Mouse (Mus musculus) MEL (cell line): ENCODE measurements around the gene Acvr2b. TPM values are rescaled to one million over a fixed set of nuclear protein-coding genes. Genes with fewer than 3 reads are reported as not detected.
A peak's percentile ranks its signal among the peaks of the same experiment; 100 is the strongest.

Source experiments
- DNase-seq: peaks from one replicate; pipeline ENCODE4 v3.0.0; 2011; ENCODE audit warnings: low read depth, low spot score
- H3K27ac ChIP-seq: 2 replicates; pipeline ENCODE4 v1.5.1; 2012; ENCODE audit warnings: low read depth, mild to moderate bottlenecking, control low read depth, low read length, moderate library complexity; ENCODE audit not compliant: control insufficient read depth
- H3K27me3 ChIP-seq, 2 experiments: fragments of 150-350 bp in 1 of 2; sonication (generic) in 1 of 2; 2 replicates each; pipeline ENCODE4 v1.6.1; 2012; ENCODE audit warnings: low read length in 2 of 2, mild to moderate bottlenecking in 2 of 2, improper control_type of control experiment in 1 of 2, moderate library complexity in 1 of 2; ENCODE audit not compliant: insufficient read depth in 2 of 2, control insufficient read depth in 1 of 2
- H3K36me3 ChIP-seq, 2 experiments: 2 replicates each; pipeline ENCODE4 v1.6.1; 2012 to 2014; ENCODE audit warnings: low read length in 2 of 2, improper control_type of control experiment in 1 of 2, inconsistent platforms in 1 of 2, mild to moderate bottlenecking in 1 of 2; ENCODE audit not compliant: insufficient read depth in 2 of 2, control insufficient read depth in 1 of 2
- H3K4me1 ChIP-seq, 2 experiments: fragments of 150-350 bp in 1 of 2; sonication (generic) in 1 of 2; 2 replicates each; pipeline ENCODE4 v1.6.1; 2012; ENCODE audit warnings: low read length in 2 of 2, improper control_type of control experiment in 1 of 2, mild to moderate bottlenecking in 1 of 2; ENCODE audit not compliant: insufficient read depth in 2 of 2, control insufficient read depth in 1 of 2
- H3K4me3 ChIP-seq, 2 experiments: fragments of 150-350 bp in 1 of 2; sonication (generic) in 1 of 2; 2 replicates each; pipeline ENCODE4 v1.5.1; 2012; ENCODE audit warnings: low read depth in 2 of 2, low read length in 2 of 2, mild to moderate bottlenecking in 2 of 2, moderate library complexity in 2 of 2, control low read depth in 1 of 2, improper control_type of control experiment in 1 of 2; ENCODE audit not compliant: control insufficient read depth in 1 of 2, insufficient read depth in 1 of 2
- H3K79me2 ChIP-seq: 2 replicates; pipeline ENCODE4 v1.6.1; 2012; ENCODE audit warnings: mild to moderate bottlenecking, low read length, moderate library complexity; ENCODE audit not compliant: control insufficient read depth, poor library complexity, insufficient read depth
- H3K9ac ChIP-seq: 2 replicates; pipeline ENCODE4 v1.6.1; 2012; ENCODE audit warnings: low read depth, mild to moderate bottlenecking, control low read depth, low read length, moderate library complexity; ENCODE audit not compliant: control insufficient read depth, poor library complexity, severe bottlenecking
- H3K9me3 ChIP-seq: fragments of 150-350 bp; sonication (generic); replicated peaks from 2 replicates; pipeline ENCODE4 v1.6.1; 2012; ENCODE audit warnings: mild to moderate bottlenecking, low read length, improper control_type of control experiment, moderate library complexity; ENCODE audit not compliant: insufficient read depth
- CHD2 ChIP-seq: IDR thresholded peaks from 2 replicates; pipeline ENCODE4 v1.6.1; 2011; ENCODE audit warnings: low read length, improper control_type of control experiment
- CTCF ChIP-seq, 3 experiments: IDR thresholded peaks in 2 of 3; conservative IDR thresholded peaks in 1 of 3; 2 replicates each; pipeline ENCODE4 v1.5.1; 2011 to 2012; ENCODE audit warnings: low read length in 3 of 3, low read depth in 2 of 3, mild to moderate bottlenecking in 2 of 3, improper control_type of control experiment in 1 of 3, inconsistent platforms in 1 of 3, mixed read lengths in 1 of 3, moderate library complexity in 1 of 3; ENCODE audit not compliant: control insufficient read depth in 1 of 3, insufficient read depth in 1 of 3, poor library complexity in 1 of 3, severe bottlenecking in 1 of 3
- EP300 ChIP-seq, 2 experiments: IDR thresholded peaks; 2 replicates each; pipeline ENCODE4 v1.6.1; 2011; ENCODE audit warnings: improper control_type of control experiment in 2 of 2, low read length in 2 of 2, low read depth in 1 of 2, mild to moderate bottlenecking in 1 of 2
- GABPA ChIP-seq: IDR thresholded peaks from 2 replicates; pipeline ENCODE4 v1.6.1; 2012; ENCODE audit warnings: low read depth, mild to moderate bottlenecking, inconsistent platforms, low read length, improper control_type of control experiment, moderate library complexity
- MAZ ChIP-seq: IDR thresholded peaks from 2 replicates; pipeline ENCODE4 v1.6.1; 2012; ENCODE audit warnings: low read depth, mild to moderate bottlenecking, inconsistent platforms, low read length, improper control_type of control experiment
- NRF1 ChIP-seq: IDR thresholded peaks from 2 replicates; pipeline ENCODE4 v1.6.1; 2014; ENCODE audit warnings: low read depth, mild to moderate bottlenecking, inconsistent platforms, low read length, improper control_type of control experiment, moderate library complexity; ENCODE audit not compliant: poor library complexity, insufficient read depth, severe bottlenecking
- POLR2A ChIP-seq, 2 experiments: IDR thresholded peaks; 2 replicates each; pipeline ENCODE4 v1.6.1; 2011 to 2012; ENCODE audit warnings: low read length in 2 of 2, mild to moderate bottlenecking in 2 of 2, control low read depth in 1 of 2, improper control_type of control experiment in 1 of 2, low read depth in 1 of 2, moderate library complexity in 1 of 2; ENCODE audit not compliant: control insufficient read depth in 1 of 2, insufficient read depth in 1 of 2, poor library complexity in 1 of 2
- POLR2AphosphoS5 ChIP-seq: IDR thresholded peaks from 2 replicates; pipeline ENCODE4 v1.6.1; 2012; ENCODE audit warnings: low read depth, borderline replicate concordance, mild to moderate bottlenecking, inconsistent platforms, low read length, moderate library complexity, mixed read lengths
- RAD21 ChIP-seq: IDR thresholded peaks from 2 replicates; pipeline ENCODE4 v1.6.1; 2011; ENCODE audit warnings: mild to moderate bottlenecking, low read depth, low read length, improper control_type of control experiment
- RCOR1 ChIP-seq: IDR thresholded peaks from 2 replicates; pipeline ENCODE4 v1.6.1; 2012; ENCODE audit warnings: low read depth, mild to moderate bottlenecking, inconsistent platforms, low read length, improper control_type of control experiment
- SMC3 ChIP-seq: IDR thresholded peaks from 2 replicates; pipeline ENCODE4 v1.6.1; 2011; ENCODE audit warnings: low read depth, low read length, improper control_type of control experiment
- TCF12 ChIP-seq: IDR thresholded peaks from 2 replicates; pipeline ENCODE4 v1.6.1; 2014; ENCODE audit warnings: low read depth, mild to moderate bottlenecking, inconsistent platforms, low read length, improper control_type of control experiment, moderate library complexity
- USF1 ChIP-seq: IDR thresholded peaks from 2 replicates; pipeline ENCODE4 v1.6.1; 2014; ENCODE audit warnings: low read depth, mild to moderate bottlenecking, inconsistent platforms, low read length, improper control_type of control experiment, moderate library complexity
- ZC3H11A ChIP-seq: IDR thresholded peaks from 2 replicates; pipeline ENCODE4 v1.6.1; 2012; ENCODE audit warnings: low read depth, mild to moderate bottlenecking, inconsistent platforms, low read length, improper control_type of control experiment
- ZKSCAN1 ChIP-seq: IDR thresholded peaks from 2 replicates; pipeline ENCODE4 v1.6.1; 2012; ENCODE audit warnings: low read depth, mild to moderate bottlenecking, inconsistent platforms, low read length, improper control_type of control experiment, moderate library complexity
- ZNF384 ChIP-seq: IDR thresholded peaks from 2 replicates; pipeline ENCODE4 v1.6.1; 2012; ENCODE audit warnings: low read depth, mild to moderate bottlenecking, inconsistent platforms, low read length, improper control_type of control experiment
- polyA plus RNA-seq, 2 experiments: library from polyadenylated mRNA; stranded (reverse) in 1 of 2; unstranded in 1 of 2; fragments of >175 nt in 1 of 2; fragments of >200 nt in 1 of 2; gene quantifications; 2 replicates each; pipeline versions ENCODE4 v1.2.1 to v1.2.4; 2012; ENCODE audit warnings: low replicate concordance in 2 of 2, low read depth in 1 of 2; ENCODE audit not compliant: insufficient read length in 2 of 2, insufficient read depth in 1 of 2, missing spikeins in 1 of 2
- total RNA-seq: library from RNA; depleted of rRNA; stranded (reverse); fragments of 300-350 nt; gene quantifications from 2 replicates; pipeline ENCODE4 v1.2.3, GENCODE M21; 2012

The Acvr2b gene
- total and polyA plus RNA-seq, 3 experiments = 0.81 to 1.9 TPM; not detected in 1

GRCm38 (mm10) chr9:119425976-119426415, 24.1 kb downstream of the Acvr2b start:
- H3K79me2 ChIP-seq = no peaks in the 10 kb centered on the region
- TF ChIP-seq TCF12 (no peak), POLR2AphosphoS5 (no peak), ZKSCAN1 (no peak), NRF1 (no peak), CHD2 (no peak), POLR2A (IDR thresholded peaks at IDR 0.05; ENCODE audit: control insufficient read depth in 1 of 2, insufficient read depth in 1 of 2, low read depth in 1 of 2, low read length in 2 of 2, poor library complexity in 1 of 2) (no peak), GABPA (no peak), ZNF384 (no peak), EP300 (IDR thresholded peaks at IDR 0.05; ENCODE audit: low read depth in 1 of 2, low read length in 2 of 2) (no peak), USF1 (no peak)
- H3K27me3 ChIP-seq = no peaks in the 10 kb centered on the region
- H3K36me3 ChIP-seq = no peaks in the 10 kb centered on the region
- no peak overlapping the region for H3K27ac ChIP-seq
- DNase-seq = no peak
- H3K4me1 ChIP-seq = no peaks in the 10 kb centered on the region
- H3K9ac ChIP-seq = no peak overlapping the region
- no peak overlapping the region for H3K4me3 ChIP-seq
- no peaks in the 10 kb centered on the region for H3K9me3 ChIP-seq

GRCm38 (mm10) chr9:119426483-119426882, 24.6 kb downstream of the Acvr2b start:
- Histone ChIP-seq H3K4me3 (no peak overlapping the region), H3K27ac (no peak overlapping the region), H3K9ac (no peak overlapping the region), H3K9me3 (no peaks in the 10 kb centered on the region), H3K79me2 (no peaks in the 10 kb centered on the region), H3K4me1 (no peaks in the 10 kb centered on the region), H3K36me3 (no peaks in the 10 kb centered on the region), H3K27me3 (no peaks in the 10 kb centered on the region)
- DNase-seq = no peak
- no peak for TF ChIP-seq CTCF (IDR thresholded peaks at IDR 0.05 in 2 of 3, conservative IDR thresholded peaks at IDR 0.05 in 1 of 3; ENCODE audit: control insufficient read depth in 1 of 3, insufficient read depth in 1 of 3, low read depth in 2 of 3, low read length in 3 of 3, poor library complexity in 1 of 3, severe bottlenecking in 1 of 3)
- TF ChIP-seq, all 39 proteins: peak for 0

GRCm38 (mm10) chr9:119430311-119430710, 28.4 kb downstream of the Acvr2b start:
- no peak overlapping the region for H3K4me3 ChIP-seq
- H3K27ac ChIP-seq = no peak overlapping the region
- H3K79me2 ChIP-seq = no peaks in the 10 kb centered on the region
- H3K4me1 ChIP-seq = no peaks in the 10 kb centered on the region
- peak; percentile 74 for DNase-seq
- no peaks in the 10 kb centered on the region for H3K9me3 ChIP-seq
- no peak overlapping the region for H3K9ac ChIP-seq
- no peak for TF ChIP-seq MAZ
- peak; percentile 67 to 86 (median 83) for TF ChIP-seq CTCF (IDR thresholded peaks at IDR 0.05 in 2 of 3, conservative IDR thresholded peaks at IDR 0.05 in 1 of 3; ENCODE audit: control insufficient read depth in 1 of 3, insufficient read depth in 1 of 3, low read depth in 2 of 3, low read length in 3 of 3, poor library complexity in 1 of 3, severe bottlenecking in 1 of 3)
- TF ChIP-seq RCOR1 = no peak
- TF ChIP-seq ZC3H11A = peak; percentile 56
- peak; percentile 79 for TF ChIP-seq SMC3
- TF ChIP-seq RAD21 = peak; percentile 82
- H3K36me3 ChIP-seq = no peaks in the 10 kb centered on the region
- no peaks in the 10 kb centered on the region for H3K27me3 ChIP-seq
